Mouse (Mus musculus) myocyte (in vitro differentiated cells): ENCODE measurements at regions not wholly inside any gene's neighbourhood (a gene's known extent, or its start where the extent isn't known, plus 50 kb on each side); places are given as distances from the start of the nearest gene placed in this dataset.

Experiments
- H3K27me3 ChIP-seq: one replicate; pipeline ENCODE4 v1.6.1; 2011; ENCODE audit not compliant: control insufficient read depth, insufficient read depth, insufficient read length
- H3K36me3 ChIP-seq: one replicate; pipeline ENCODE4 v1.6.1; 2011; ENCODE audit not compliant: control insufficient read depth, insufficient read depth
- H3K4me2 ChIP-seq: one replicate; pipeline ENCODE4 v1.6.1; 2011; ENCODE audit warnings: low read depth, control low read depth
- H3K4me3 ChIP-seq: one replicate; pipeline ENCODE4 v1.5.1; 2011; ENCODE audit warnings: mild to moderate bottlenecking, control low read depth, moderate library complexity
- H3K79me2 ChIP-seq: one replicate; pipeline ENCODE4 v1.6.1; 2011; ENCODE audit not compliant: control insufficient read depth, insufficient read depth
- H3ac ChIP-seq: one replicate; pipeline ENCODE4 v1.6.1; 2011; ENCODE audit not compliant: control insufficient read depth, insufficient read length
- CEBPB ChIP-seq: IDR thresholded peaks from 2 replicates; pipeline ENCODE4 v1.6.1; 2011; ENCODE audit warnings: mild to moderate bottlenecking, moderate library complexity; ENCODE audit not compliant: poor library complexity, insufficient read depth, severe bottlenecking
- E2F4 ChIP-seq: IDR thresholded peaks from one replicate; pipeline ENCODE4 v1.6.1; 2011; ENCODE audit warnings: mild to moderate bottlenecking, control low read depth, moderate library complexity; ENCODE audit not compliant: insufficient read depth
- MAX ChIP-seq: IDR thresholded peaks from one replicate; pipeline ENCODE4 v1.6.1; 2011; ENCODE audit warnings: low read depth, mild to moderate bottlenecking, control low read depth
- MYOD1 ChIP-seq, 3 experiments: IDR thresholded peaks; one replicate each; pipeline ENCODE4 v1.6.1; 2011; ENCODE audit warnings: control low read depth in 2 of 3, low read depth in 2 of 3, mild to moderate bottlenecking in 2 of 3, moderate library complexity in 1 of 3; ENCODE audit not compliant: insufficient read length in 2 of 3, control insufficient read depth in 1 of 3
- MYOG ChIP-seq, 3 experiments: IDR thresholded peaks; one replicate each; pipeline ENCODE4 v1.6.1; 2011; ENCODE audit warnings: control low read depth in 2 of 3, low read depth in 2 of 3, mild to moderate bottlenecking in 2 of 3; ENCODE audit not compliant: insufficient read length in 2 of 3, control insufficient read depth in 1 of 3, insufficient read depth in 1 of 3
- POLR2A ChIP-seq: IDR thresholded peaks from one replicate; pipeline ENCODE4 v1.6.1; 2011; ENCODE audit warnings: low read depth, mild to moderate bottlenecking, control low read depth, moderate library complexity; ENCODE audit not compliant: insufficient read length
- POLR2AphosphoS2 ChIP-seq: IDR thresholded peaks from one replicate; pipeline ENCODE4 v1.6.1; 2011; ENCODE audit warnings: low read depth, control low read depth; ENCODE audit not compliant: insufficient read length
- REST ChIP-seq: IDR thresholded peaks from one replicate; pipeline ENCODE4 v1.6.1; 2011; ENCODE audit warnings: mild to moderate bottlenecking, control low read depth, moderate library complexity; ENCODE audit not compliant: insufficient read depth, insufficient read length
- SRF ChIP-seq: IDR thresholded peaks from one replicate; pipeline ENCODE4 v1.6.1; 2011; ENCODE audit warnings: low read depth; ENCODE audit not compliant: control insufficient read depth, insufficient read length
- TCF12 ChIP-seq: IDR thresholded peaks from one replicate; pipeline ENCODE4 v1.6.1; 2011; ENCODE audit warnings: mild to moderate bottlenecking, control low read depth; ENCODE audit not compliant: poor library complexity, insufficient read depth, severe bottlenecking
- TCF3 ChIP-seq: IDR thresholded peaks from one replicate; pipeline ENCODE4 v1.6.1; 2011; ENCODE audit warnings: low read depth, control low read depth; ENCODE audit not compliant: insufficient read length
- USF1 ChIP-seq: IDR thresholded peaks from one replicate; pipeline ENCODE4 v1.6.1; 2011; ENCODE audit warnings: low read depth, mild to moderate bottlenecking, control low read depth, moderate library complexity

GRCm38 (mm10) chr4:55154556-55154955 is 195.3 kb upstream of the Rad23b start:
- TF ChIP-seq E2F4 (no peak), MYOG (IDR thresholded peaks at IDR 0.05; ENCODE audit: control insufficient read depth in 1 of 3, insufficient read depth in 1 of 3, insufficient read length in 2 of 3, low read depth in 2 of 3) (no peak), SRF (no peak), TCF12 (no peak), TCF3 (no peak), CEBPB (no peak), POLR2A (no peak), POLR2AphosphoS2 (no peak), MAX (no peak), REST (no peak)
- no peak overlapping the region for H3K4me3 ChIP-seq
- no peaks in the 10 kb centered on the region for H3K27me3 ChIP-seq
- H3K79me2 ChIP-seq, result no peaks in the 10 kb centered on the region
- no peaks in the 10 kb centered on the region for H3K36me3 ChIP-seq
- no peak overlapping the region for H3K4me2 ChIP-seq
- H3ac ChIP-seq, result no peak overlapping the region

- TF ChIP-seq E2F4 (no peak), TCF3 (no peak), POLR2A (no peak), MYOG (IDR thresholded peaks at IDR 0.05; ENCODE audit: control insufficient read depth in 1 of 3, insufficient read depth in 1 of 3, insufficient read length in 2 of 3, low read depth in 2 of 3) (no peak), CEBPB (no peak), POLR2AphosphoS2 (no peak)
- H3K4me2 ChIP-seq, result no peak overlapping the region
Observed at GRCm38 (mm10) chr4:55158166-55158739, 191.6 kb upstream of the Rad23b start.

GRCm38 (mm10) chr4:55166266-55166665 is 183.6 kb upstream of the Rad23b start:
- H3K4me2 ChIP-seq, result no peak overlapping the region
- no peaks in the 10 kb centered on the region for H3K36me3 ChIP-seq

More at GRCm38 (mm10) chr4:55158166-55158739, 191.6 kb upstream of the Rad23b start:
- Histone ChIP-seq H3K36me3 (no peaks in the 10 kb centered on the region), H3K27me3 (no peaks in the 10 kb centered on the region), H3K79me2 (no peaks in the 10 kb centered on the region), H3K4me3 (no peak overlapping the region), H3ac (no peak overlapping the region)

GRCm38 (mm10) chr4:55169063-55169462 is 180.8 kb upstream of the Rad23b start:
- Histone ChIP-seq H3K4me2 (no peak overlapping the region), H3K79me2 (no peaks in the 10 kb centered on the region), H3K36me3 (no peaks in the 10 kb centered on the region), H3ac (no peak overlapping the region), H3K27me3 (no peaks in the 10 kb centered on the region), H3K4me3 (no peak overlapping the region)
- TF ChIP-seq MYOG (IDR thresholded peaks at IDR 0.05; ENCODE audit: control insufficient read depth in 1 of 3, insufficient read depth in 1 of 3, insufficient read length in 2 of 3, low read depth in 2 of 3), result no peak
- no peak for TF ChIP-seq MYOD1 (IDR thresholded peaks at IDR 0.05; ENCODE audit: control insufficient read depth in 1 of 3, insufficient read length in 2 of 3, low read depth in 2 of 3)
- TF ChIP-seq TCF3, result no peak
- no peak for TF ChIP-seq CEBPB
- TF ChIP-seq USF1, result no peak
- TF ChIP-seq POLR2AphosphoS2, result no peak
- no peak for TF ChIP-seq E2F4
- TF ChIP-seq SRF, result no peak
- no peak for TF ChIP-seq POLR2A
- no peak for TF ChIP-seq REST
- TF ChIP-seq MAX, result no peak
- no peak for TF ChIP-seq TCF12

More at GRCm38 (mm10) chr4:55166266-55166665, 183.6 kb upstream of the Rad23b start:
- TF ChIP-seq SRF (no peak), TCF3 (no peak), E2F4 (no peak), TCF12 (no peak), CEBPB (no peak), USF1 (no peak), MAX (no peak), MYOD1 (IDR thresholded peaks at IDR 0.05; ENCODE audit: control insufficient read depth in 1 of 3, insufficient read length in 2 of 3, low read depth in 2 of 3) (no peak), REST (no peak), POLR2A (no peak), MYOG (IDR thresholded peaks at IDR 0.05; ENCODE audit: control insufficient read depth in 1 of 3, insufficient read depth in 1 of 3, insufficient read length in 2 of 3, low read depth in 2 of 3) (no peak), POLR2AphosphoS2 (no peak)
- H3K79me2 ChIP-seq, result no peaks in the 10 kb centered on the region
- H3ac ChIP-seq, result no peak overlapping the region
- no peak overlapping the region for H3K4me3 ChIP-seq
- no peaks in the 10 kb centered on the region for H3K27me3 ChIP-seq

- H3K4me3 ChIP-seq, result no peak overlapping the region
- peak overlapping the region; percentile 19 for H3K4me2 ChIP-seq
- no peak for TF ChIP-seq SRF
- TF ChIP-seq TCF12, result no peak
- no peak for TF ChIP-seq CEBPB
- no peak for TF ChIP-seq POLR2AphosphoS2
- no peak for TF ChIP-seq POLR2A
- no peak for TF ChIP-seq E2F4
- TF ChIP-seq MYOG (IDR thresholded peaks at IDR 0.05; ENCODE audit: control insufficient read depth in 1 of 3, insufficient read depth in 1 of 3, insufficient read length in 2 of 3, low read depth in 2 of 3), result no peak
- no peaks in the 10 kb centered on the region for H3K27me3 ChIP-seq
- no peaks in the 10 kb centered on the region for H3K36me3 ChIP-seq
- H3K79me2 ChIP-seq, result no peaks in the 10 kb centered on the region
- H3ac ChIP-seq, result no peak overlapping the region
Observed at GRCm38 (mm10) chr4:55172334-55172891, 177.4 kb upstream of the Rad23b start.
